Mouse (Mus musculus) cerebral cortex, adult 2 months (tissue): ENCODE results near the gene Zfp827.

Experiments used
- WGBS: fragments of 180-500 bp; shearing (Covaris S2); methylation state at CpG from one replicate; pipeline ENCODE4 v1.1.7; 2018; 5-methylcytosine and 5-hydroxymethylcytosine counted together

The Zfp827 gene

DNA sequence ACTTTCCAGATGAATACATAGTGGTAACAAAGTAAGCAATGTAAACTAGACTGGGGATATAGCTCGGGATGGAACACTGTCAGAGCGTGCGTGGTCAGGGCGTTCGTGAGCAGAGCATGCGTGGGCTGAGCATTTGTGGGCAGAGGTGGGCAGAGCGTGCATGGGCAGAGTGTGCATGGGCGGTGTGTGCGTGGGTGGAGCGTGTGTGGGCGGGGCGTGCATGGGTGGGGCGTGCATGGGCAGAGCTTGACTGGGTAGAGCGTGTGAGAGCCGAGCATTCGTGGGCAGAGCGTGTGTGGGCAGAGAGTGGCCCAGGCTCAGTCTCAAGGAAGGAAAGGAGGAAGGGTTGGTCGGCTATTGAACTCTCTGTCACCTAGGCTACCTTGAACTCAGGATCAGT is 84.2 kb downstream of the Zfp827 start:
- WGBS, result 81% methylated on average over 18 of the region's 18 CpGs

DNA sequence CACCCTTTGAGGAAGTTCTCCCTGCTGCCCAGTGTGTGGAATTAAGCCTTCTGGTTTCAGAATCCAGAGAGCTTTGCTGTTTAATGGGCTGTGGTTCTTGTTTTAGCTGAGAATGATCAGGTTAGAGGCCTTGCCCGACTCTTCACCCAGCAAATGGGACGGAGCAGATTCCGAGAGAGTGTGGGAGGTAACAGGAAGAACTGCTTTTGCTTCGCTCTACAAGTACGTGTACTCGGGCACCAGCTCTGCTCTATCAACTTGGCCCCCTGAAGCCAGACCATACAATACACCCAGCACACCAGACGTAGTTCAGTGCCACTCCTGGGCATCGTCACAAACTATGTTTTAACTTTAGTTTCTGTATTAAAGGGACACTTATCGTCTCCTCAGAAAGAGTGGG is 85.3 kb downstream of the Zfp827 start:
- WGBS, result 86% methylated on average over 9 of the region's 9 CpGs

DNA sequence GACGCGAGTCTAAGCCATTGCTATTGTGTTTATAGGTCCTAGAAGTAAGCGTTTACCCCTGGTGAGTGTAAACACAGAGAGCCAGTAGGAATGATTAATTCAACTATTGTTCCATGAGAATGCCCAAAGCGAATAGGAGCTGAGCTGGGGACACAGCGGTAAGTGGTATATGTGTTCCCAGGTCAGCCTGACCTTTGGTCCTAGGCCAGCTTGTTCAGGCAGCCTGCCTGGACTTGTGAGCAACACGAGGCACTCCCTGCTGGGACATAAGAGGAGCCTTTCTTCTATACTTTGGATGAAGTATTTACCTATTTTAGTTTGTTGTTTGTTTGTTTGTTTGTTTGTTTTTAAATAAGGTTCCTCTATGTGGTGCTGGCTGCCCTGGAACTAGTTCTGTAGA is 86.3 kb downstream of the Zfp827 start:
- WGBS, result 83% methylated on average over 6 of the region's 6 CpGs

GRCm38 (mm10) chr8:79116436-79116835 is 88.2 kb downstream of the Zfp827 start:
- WGBS, result 94% methylated on average over 7 of the region's 7 CpGs

GRCm38 (mm10) chr8:79117711-79118110 is 89.5 kb downstream of the Zfp827 start:
- WGBS, result 95% methylated on average over 7 of the region's 7 CpGs

DNA sequence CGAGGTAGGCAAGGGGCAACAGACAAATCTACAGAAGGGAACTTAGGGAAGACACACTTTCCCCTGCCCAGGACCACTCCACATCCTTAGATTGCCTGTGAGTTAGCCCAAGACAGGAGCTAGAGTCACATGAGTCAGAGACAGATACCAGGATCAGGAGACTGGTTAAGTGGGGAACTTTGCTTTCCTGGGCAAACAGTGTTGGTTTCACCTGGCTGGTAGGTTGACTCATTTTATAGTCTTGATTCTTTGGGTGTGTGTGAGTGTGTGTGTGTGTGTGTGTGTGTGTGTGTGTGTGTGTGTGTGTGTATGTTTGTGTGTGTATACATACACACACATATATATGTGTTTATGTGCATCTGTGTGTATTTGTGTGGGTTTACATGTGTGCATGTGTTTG is 93.4 kb downstream of the Zfp827 start:
- WGBS, result 80% methylated on average over 1 of the region's 1 CpGs

- WGBS, result 93% methylated on average over 4 of the region's 4 CpGs
Observed at GRCm38 (mm10) chr8:79124231-79124630, 96.0 kb downstream of the Zfp827 start.

DNA sequence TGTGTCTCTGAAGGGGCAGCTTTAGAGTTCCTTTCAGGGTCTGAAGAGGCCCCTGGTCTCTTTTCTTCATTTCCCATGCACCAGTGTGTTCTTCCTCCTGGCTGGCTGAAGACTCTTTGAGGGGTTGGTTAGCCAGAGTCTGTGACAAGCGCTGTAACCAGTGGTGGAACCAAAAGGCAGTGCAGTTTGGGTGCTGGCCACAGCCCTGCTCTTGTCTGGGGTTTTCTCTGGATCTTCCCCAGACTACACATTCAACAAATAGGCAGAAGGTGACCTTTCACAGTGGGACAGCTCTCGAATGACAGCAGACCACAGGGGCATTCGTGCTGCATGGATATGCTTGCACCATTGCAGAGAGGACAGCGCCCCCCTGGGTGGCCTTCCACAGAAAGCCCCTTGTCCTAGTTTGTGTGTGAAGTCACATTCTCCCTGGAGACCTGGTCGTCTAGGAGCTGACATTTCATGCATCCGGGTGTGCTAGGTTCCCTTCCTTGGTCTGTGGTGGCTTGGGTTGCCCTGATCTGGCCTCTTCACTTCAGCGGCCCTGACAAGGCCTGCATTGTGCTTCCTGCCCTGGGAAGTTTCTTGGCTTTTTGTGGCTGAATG is 99.1 kb downstream of the Zfp827 start:
- WGBS, result 70% methylated on average over 7 of the region's 7 CpGs

- WGBS, result 81% methylated on average over 4 of the region's 4 CpGs
Observed at GRCm38 (mm10) chr8:79128534-79128933, 100.3 kb downstream of the Zfp827 start.

GRCm38 (mm10) chr8:79139614-79140013 is 111.4 kb downstream of the Zfp827 start:
- 50% methylated on average over 4 of the region's 4 CpGs for WGBS

GRCm38 (mm10) chr8:79140981-79141380 is 112.7 kb downstream of the Zfp827 start:
- WGBS, result 41% methylated on average over 8 of the region's 8 CpGs

DNA sequence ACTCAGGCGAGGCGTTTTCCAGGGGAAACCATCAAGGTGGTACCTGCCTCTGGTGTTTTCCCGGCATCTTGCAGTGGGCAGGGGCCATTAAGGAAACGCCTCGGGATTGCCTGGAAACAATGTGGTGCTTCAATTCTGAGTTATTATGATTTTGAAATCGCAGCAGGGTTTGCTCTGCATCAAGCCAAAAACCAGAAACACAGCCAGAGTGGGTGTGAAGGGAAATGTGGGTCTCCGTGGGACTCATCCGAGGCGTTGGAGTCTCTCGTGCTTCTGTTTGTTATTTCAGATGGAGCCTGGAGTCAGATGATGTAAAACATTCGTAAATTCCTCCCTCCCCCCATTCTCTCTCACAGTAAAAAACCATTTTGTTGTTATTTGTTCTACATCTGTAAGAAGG is 113.4 kb downstream of the Zfp827 start:
- 45% methylated on average over 11 of the region's 11 CpGs for WGBS

DNA sequence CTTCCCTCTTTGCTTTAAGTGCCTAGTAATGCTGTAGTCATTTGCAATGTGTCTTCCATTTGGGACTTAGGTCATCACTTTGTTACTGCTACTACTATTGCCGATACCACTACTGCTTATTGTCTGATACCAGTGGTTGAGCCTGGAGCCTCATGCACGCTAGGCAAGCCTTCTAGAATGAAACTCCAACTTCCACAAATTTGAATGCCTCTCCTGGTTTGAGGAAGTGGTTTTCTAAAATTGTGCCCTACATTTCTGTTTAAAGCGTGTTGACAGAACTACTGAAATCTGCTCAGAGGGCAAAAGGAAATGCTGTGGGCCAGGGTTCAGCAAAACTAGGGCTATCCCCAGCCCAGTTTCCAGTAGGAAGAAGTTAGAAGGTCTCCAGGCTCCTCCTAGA is 115.5 kb downstream of the Zfp827 start:
- 82% methylated on average over 3 of the region's 3 CpGs for WGBS

GRCm38 (mm10) chr8:79145210-79145609 is 117.0 kb downstream of the Zfp827 start:
- WGBS, result 36% methylated on average over 8 of the region's 8 CpGs

DNA sequence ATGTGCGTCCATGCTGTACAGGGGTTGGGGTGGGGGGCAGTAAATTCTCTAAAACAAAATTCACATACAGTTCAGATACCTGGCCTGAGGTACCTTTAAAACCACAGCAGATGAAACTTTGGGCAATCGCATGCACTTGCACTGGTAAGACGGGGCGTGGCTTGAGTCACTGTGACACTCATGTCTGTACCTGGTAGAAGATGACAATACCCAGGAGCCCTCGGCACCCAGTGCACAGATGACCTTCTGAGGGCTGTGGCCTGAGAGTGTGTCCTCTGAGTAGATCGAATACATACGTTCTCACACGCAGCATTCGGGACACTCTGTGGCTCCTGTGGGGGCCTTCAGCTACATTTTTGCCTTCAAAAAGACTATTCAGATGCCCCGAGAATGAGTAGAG is 117.4 kb downstream of the Zfp827 start:
- WGBS, result 87% methylated on average over 10 of the region's 10 CpGs

- 92% methylated on average over 10 of the region's 10 CpGs for WGBS
Observed at GRCm38 (mm10) chr8:79148799-79149198, 120.6 kb downstream of the Zfp827 start.

DNA sequence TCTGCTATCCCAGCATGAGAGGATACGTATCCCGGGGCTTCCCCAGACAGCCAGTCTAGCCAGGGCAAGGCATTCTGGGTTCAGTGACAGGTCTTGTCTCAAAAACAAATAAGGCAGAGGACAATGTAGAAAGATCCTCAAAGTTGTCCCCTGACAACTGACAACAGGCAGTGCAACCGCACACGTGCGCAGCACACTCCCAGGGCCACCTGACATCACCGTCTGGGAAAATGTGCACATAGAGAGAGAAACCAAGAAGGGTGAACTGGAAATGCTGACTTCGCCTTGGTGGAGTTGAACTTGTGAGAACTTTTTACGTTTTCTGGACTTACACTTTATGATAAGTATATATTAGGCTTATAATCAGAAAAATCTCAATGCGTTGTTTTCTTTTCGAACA is 121.6 kb downstream of the Zfp827 start:
- WGBS, result 93% methylated on average over 10 of the region's 10 CpGs

DNA sequence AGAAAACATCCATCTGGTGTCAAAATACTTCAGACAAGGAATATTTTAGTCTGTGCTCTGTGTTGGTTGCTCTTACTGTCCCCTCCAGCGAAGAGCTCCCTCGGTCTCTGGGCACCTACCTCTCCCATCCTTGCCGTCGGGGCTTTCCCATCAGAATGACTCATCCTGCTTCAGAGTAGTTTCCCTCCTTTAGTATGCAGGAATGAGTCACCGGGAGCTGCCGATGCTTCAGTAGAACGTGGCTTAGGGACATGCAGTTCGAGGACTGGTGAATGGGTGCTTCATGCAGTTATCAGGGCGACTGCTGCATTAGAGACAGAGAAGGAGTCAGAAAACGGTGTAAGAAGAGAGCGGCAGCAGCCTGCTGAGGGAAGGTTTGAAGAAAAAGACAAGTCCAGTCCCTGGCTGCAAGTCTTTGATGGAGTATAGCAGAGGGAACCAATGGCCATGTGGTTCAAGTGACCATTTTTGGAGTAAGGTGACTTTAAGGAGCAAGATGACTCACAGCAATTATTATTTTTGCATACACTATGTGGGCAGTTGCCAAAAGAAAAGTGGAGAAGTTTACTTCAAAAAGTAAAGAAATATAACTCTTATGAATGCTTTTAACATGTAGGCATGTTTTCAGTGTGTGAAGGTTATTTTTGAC is 122.4 kb downstream of the Zfp827 start:
- WGBS, result 35% methylated on average over 11 of the region's 11 CpGs

GRCm38 (mm10) chr8:79151644-79152043 is 123.4 kb downstream of the Zfp827 start:
- WGBS, result 56% methylated on average over 4 of the region's 4 CpGs

DNA sequence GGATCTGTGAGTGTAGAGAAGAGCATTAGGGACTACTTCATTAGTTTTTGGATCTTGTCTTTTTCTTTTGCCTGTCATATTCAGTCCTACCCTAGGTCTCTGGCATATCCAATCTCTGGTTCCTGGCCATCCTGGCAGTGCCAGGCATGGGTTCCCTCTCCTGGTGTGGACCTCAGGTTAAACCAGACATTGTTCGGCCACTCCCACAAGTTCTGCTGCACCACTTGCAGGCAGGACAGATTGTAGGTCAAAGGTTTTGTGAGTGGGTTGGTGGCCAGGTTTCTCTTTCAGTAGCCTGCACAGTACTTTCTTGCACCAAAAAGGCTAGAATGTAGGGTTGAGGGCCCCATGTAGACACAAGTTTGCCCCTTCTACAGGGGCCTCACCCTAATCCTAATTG is 125.0 kb downstream of the Zfp827 start:
- WGBS, result 100% methylated on average over 1 of the region's 1 CpGs

DNA sequence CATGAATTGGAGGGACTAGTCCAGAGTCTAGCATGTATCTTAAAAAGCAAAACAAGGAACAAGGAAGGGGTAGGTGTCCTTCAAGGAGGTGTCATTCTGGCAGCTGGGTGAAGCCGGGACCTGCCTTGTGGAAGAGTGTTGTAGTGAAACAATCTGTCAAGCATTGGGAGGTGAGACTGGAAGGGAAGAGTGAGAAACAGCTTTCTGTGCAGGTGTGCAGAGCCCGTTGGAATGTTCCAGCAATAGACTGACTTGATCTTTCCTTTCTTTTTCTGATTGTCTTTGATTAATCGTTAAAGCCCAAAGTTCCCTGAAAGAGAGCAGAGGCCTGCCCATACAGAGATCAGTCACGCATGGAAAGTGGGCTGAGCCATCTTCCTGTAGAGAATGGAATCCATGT is 125.4 kb downstream of the Zfp827 start:
- WGBS, result 82% methylated on average over 4 of the region's 4 CpGs

- WGBS, result 84% methylated on average over 10 of the region's 10 CpGs
Observed at GRCm38 (mm10) chr8:79155556-79156161, 127.4 kb downstream of the Zfp827 start.

DNA sequence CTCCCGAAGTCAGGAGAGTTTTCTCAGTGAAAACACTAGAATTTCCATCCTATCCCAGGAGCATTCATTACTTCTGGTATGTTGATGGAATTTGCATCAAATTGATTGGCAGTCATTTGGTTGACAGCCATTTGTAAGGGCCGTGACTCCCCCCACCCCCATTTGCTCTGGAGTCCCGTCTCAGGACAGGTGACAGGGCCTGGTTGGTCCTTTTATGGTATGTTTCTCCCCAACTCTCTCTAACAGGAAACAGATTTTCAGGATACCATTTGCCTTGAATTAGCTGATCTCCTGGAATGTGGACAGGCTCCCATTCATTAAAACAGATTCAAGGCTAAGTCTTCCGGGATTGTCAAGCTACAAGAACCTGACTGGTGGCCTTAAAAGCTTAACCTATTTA is 129.1 kb downstream of the Zfp827 start:
- 89% methylated on average over 4 of the region's 4 CpGs for WGBS
